In genomic region chr4:152318517-152319234, GRCm38 (mm10) we compare ENCODE assay signal across 8 mouse cellular contexts. TPM values are rescaled to one million over a fixed set of nuclear protein-coding genes. Genes with fewer than 3 reads are reported as not detected.
DNase-seq lines count a peak whose midpoint lies in the region; ATAC-seq and TF ChIP-seq lines count a peak whose summit lies in the region.

Gene Rnf207 (minus strand): TSS chr4:152318993.

- DNase-seq in CD4-positive, CD25-positive, alpha-beta regulatory T cell, adult 2 months (ENCODE audit: low read depth, low spot score): peak; percentile 71
- DNase-seq in MN1 (ENCODE audit: low spot score): peak; percentile 86
- DNase-seq in embryo, embryonic 11 days: peak; percentile 69
- peak; percentile 66 for DNase-seq in kidney, adult 9 months
- DNase-seq in lung, adult 2 months: peak; percentile 47
- no peak for DNase-seq in c-Kit-positive CD71-positive TER-119-positive erythroid progenitor cells, embryonic 14.5 days (ENCODE audit: low spot score)

- peak; percentile 43 for TF ChIP-seq CTCF in lung, adult 2 months (IDR thresholded peaks at IDR 0.05; ENCODE audit: insufficient read depth, low read length)

- peak within 1 kb of the TSS; percentile 80 for H3K9ac ChIP-seq in heart, embryonic 12.5 days
- H3K9ac ChIP-seq in neural tube, embryonic 15.5 days (replicated peaks): no peak within 1 kb of the TSS

- ATAC-seq in heart, embryonic 12.5 days (ENCODE audit: insufficient number of reproducible peaks, low FRiP score): peak; percentile 51
- ATAC-seq in neural tube, embryonic 15.5 days (ENCODE audit: low FRiP score): no peak

- 3% methylated on average over 26 of the region's 26 CpGs for WGBS in heart, embryonic 12.5 days
- whole genome bisulfite sequencing in lung, adult 2 months: 5% methylated on average over 26 of the region's 26 CpGs
- 6% methylated on average over 26 of the region's 26 CpGs for WGBS in neural tube, embryonic 15.5 days

- peak within 1 kb of the TSS; percentile 84 for H3K4me2 ChIP-seq in heart, embryonic 12.5 days
- H3K4me2 ChIP-seq in neural tube, embryonic 15.5 days: peak within 1 kb of the TSS; percentile 39

- H3K27ac ChIP-seq in heart, embryonic 12.5 days (ENCODE audit: poor library complexity, severe bottlenecking): peak within 1 kb of the TSS; percentile 97
- H3K27ac ChIP-seq in neural tube, embryonic 15.5 days (replicated peaks): no peak within 1 kb of the TSS

- H3K27me3 ChIP-seq in heart, embryonic 12.5 days (replicated peaks): peaks cover 33% of the 10 kb centered on the region
- peaks cover 48% of the 10 kb centered on the region for H3K27me3 ChIP-seq in neural tube, embryonic 15.5 days (replicated peaks)

- no peaks in the 10 kb centered on the region for H3K36me3 ChIP-seq in heart, embryonic 12.5 days
- no peaks in the 10 kb centered on the region for H3K36me3 ChIP-seq in neural tube, embryonic 15.5 days

- peaks cover 40% of the 10 kb centered on the region for H3K4me1 ChIP-seq in heart, embryonic 12.5 days (replicated peaks)
- H3K4me1 ChIP-seq in lung, adult 2 months (ENCODE audit: control insufficient read depth, insufficient read depth, low read length): peaks cover 2% of the 10 kb centered on the region; the same call in 1 of the 2 replicates
- peaks cover 25% of the 10 kb centered on the region for H3K4me1 ChIP-seq in neural tube, embryonic 15.5 days

- H3K4me3 ChIP-seq in heart, embryonic 12.5 days: peak within 1 kb of the TSS; percentile 47
- H3K4me3 ChIP-seq in lung, adult 2 months (replicated peaks; ENCODE audit: extremely low read depth, low read depth, low read length): peak within 1 kb of the TSS; percentile 1
- H3K4me3 ChIP-seq in neural tube, embryonic 15.5 days (replicated peaks): peak within 1 kb of the TSS; percentile 17; the same call in 1 of the 2 replicates

- TF ChIP-seq POLR2A in lung, adult 2 months (IDR thresholded peaks at IDR 0.05; ENCODE audit: borderline replicate concordance, extremely low read depth, low read depth, low read length): no peak

- no peaks in the 10 kb centered on the region for H3K9me3 ChIP-seq in heart, embryonic 12.5 days (replicated peaks)
- H3K9me3 ChIP-seq in neural tube, embryonic 15.5 days (replicated peaks): no peaks in the 10 kb centered on the region

RNA-seq across cellular contexts. Expression of gene Rnf207, which starts in this region (rescaled TPM):
- polyA plus RNA-seq in heart, embryonic 12.5 days (2016; fragmentation: Nextera tagmentation; extraction: Ambion mirVana): 56.5 and 62.1 TPM in 2 replicates
- polyA plus RNA-seq in lung, adult 2 months (2012; rRNA removed): 5.8 and 5.9 TPM in 2 replicates
- polyA plus RNA-seq in neural tube, embryonic 15.5 days (2015; fragmentation: Nextera tagmentation; extraction: Ambion mirVana): 7.8 and 12.4 TPM in 2 replicates
